Mouse (Mus musculus) kidney, postnatal 4 days (tissue): ENCODE results near the gene Cds2.
"Not testable (repeated sequence)": the region's sequence is repeated elsewhere in the genome, so short reads cannot be mapped to it uniquely, and the experiment has no call there.

ENCODE experiments used
- DNase-seq, 2 experiments: peaks; one replicate each; pipeline ENCODE4 v3.0.0; 2021; ENCODE audit warnings: mixed read lengths in 2 of 2

Cds2 gene

GRCm38 (mm10) chr2:132266086-132266485, 3.1 kb downstream of the Cds2 start:
- no peak for DNase-seq

- DNase-seq: no peak
Measured at GRCm38 (mm10) chr2:132269217-132269616, 6.3 kb downstream of the Cds2 start.

GRCm38 (mm10) chr2:132270331-132270951, 7.5 kb downstream of the Cds2 start:
- no peak for DNase-seq

- DNase-seq: no peak
Measured at GRCm38 (mm10) chr2:132272694-132273389, 9.9 kb downstream of the Cds2 start.

- no peak for DNase-seq
Measured at GRCm38 (mm10) chr2:132275527-132275926, 12.6 kb downstream of the Cds2 start.

GRCm38 (mm10) chr2:132276249-132276648, 13.3 kb downstream of the Cds2 start:
- DNase-seq: no peak

- peak in 1 of 2 experiments; percentile 40 for DNase-seq
Measured at GRCm38 (mm10) chr2:132278273-132278853, 15.4 kb downstream of the Cds2 start.

- DNase-seq: no peak
Measured at GRCm38 (mm10) chr2:132279336-132279882, 16.5 kb downstream of the Cds2 start.

- no peak for DNase-seq
Measured at GRCm38 (mm10) chr2:132279978-132280377, 17.0 kb downstream of the Cds2 start.

GRCm38 (mm10) chr2:132280518-132281120, 17.7 kb downstream of the Cds2 start:
- no peak for DNase-seq

- DNase-seq: no peak
Measured at GRCm38 (mm10) chr2:132281560-132282452, 18.9 kb downstream of the Cds2 start.

GRCm38 (mm10) chr2:132282453-132283174, 19.7 kb downstream of the Cds2 start:
- DNase-seq: no peak

GRCm38 (mm10) chr2:132283236-132284070, 20.5 kb downstream of the Cds2 start:
- DNase-seq: no peak

GRCm38 (mm10) chr2:132284492-132285139, 21.7 kb downstream of the Cds2 start:
- peak; percentile 58 to 71 for DNase-seq

GRCm38 (mm10) chr2:132285722-132286121, 22.8 kb downstream of the Cds2 start:
- not testable (repeated sequence) for DNase-seq

GRCm38 (mm10) chr2:132286376-132287076, 23.6 kb downstream of the Cds2 start:
- no peak for DNase-seq

GRCm38 (mm10) chr2:132289213-132289612, 26.3 kb downstream of the Cds2 start:
- DNase-seq: not testable (repeated sequence)

GRCm38 (mm10) chr2:132290808-132291207, 27.9 kb downstream of the Cds2 start:
- no peak for DNase-seq

- no peak for DNase-seq
Measured at GRCm38 (mm10) chr2:132291265-132291664, 28.3 kb downstream of the Cds2 start.
